Mouse (Mus musculus) kidney, postnatal 0 days (tissue): ENCODE data around the gene Ahdc1. TPM values are rescaled to one million over a fixed set of nuclear protein-coding genes. Genes with fewer than 3 reads are reported as not detected.

Experiments
- ATAC-seq: fragments of 200-750 bp; cut with Nextera tagmentation; replicated peaks from 2 replicates; pipeline ENCODE4 v1.8.0; 2017; ENCODE audit warnings: low read depth, moderate number of reproducible peaks, moderate TSS enrichment, moderate library complexity; ENCODE audit not compliant: low FRiP score
- DNase-seq: peaks from one replicate; pipeline ENCODE4 v3.0.0-alpha.2; 2016; ENCODE audit warnings: low spot score
- H3K27ac ChIP-seq: fragments of 300-500 bp; sonication (generic); 2 replicates; pipeline ENCODE4 v1.5.1; 2014; ENCODE audit warnings: mild to moderate bottlenecking
- H3K27me3 ChIP-seq: fragments of 300-500 bp; sonication (generic); 2 replicates; pipeline ENCODE4 v1.6.1; 2014; ENCODE audit warnings: low read length, mixed read lengths; ENCODE audit not compliant: insufficient read depth
- H3K36me3 ChIP-seq: fragments of 300-500 bp; sonication (generic); 2 replicates; pipeline ENCODE4 v1.6.1; 2014; ENCODE audit warnings: low read length, mixed read lengths; ENCODE audit not compliant: insufficient read depth
- H3K4me1 ChIP-seq: fragments of 300-500 bp; sonication (generic); replicated peaks from 2 replicates; pipeline ENCODE4 v1.6.1; 2014; ENCODE audit warnings: antibody characterized with exemption, low read length, mixed read lengths; ENCODE audit not compliant: insufficient read depth
- H3K4me2 ChIP-seq: fragments of 300-500 bp; sonication (generic); 2 replicates; pipeline ENCODE4 v1.6.1; 2014; ENCODE audit warnings: mild to moderate bottlenecking, low read length, moderate library complexity, mixed read lengths
- H3K4me3 ChIP-seq: fragments of 300-500 bp; sonication (generic); replicated peaks from 2 replicates; pipeline ENCODE4 v1.5.1; 2014; ENCODE audit warnings: low read depth, low read length
- H3K9ac ChIP-seq: fragments of 300-500 bp; sonication (generic); 2 replicates; pipeline ENCODE4 v1.6.1; 2014; ENCODE audit warnings: low read depth, low read length
- H3K9me3 ChIP-seq: fragments of 300-500 bp; sonication (generic); replicated peaks from 2 replicates; pipeline ENCODE4 v1.6.1; 2016; ENCODE audit warnings: low read length, inconsistent platforms, mixed read lengths
- CTCF ChIP-seq: IDR thresholded peaks from 2 replicates; pipeline ENCODE4 v1.5.1; 2016; ENCODE audit warnings: antibody characterized with exemption, low read depth, mild to moderate bottlenecking, moderate library complexity
- WGBS: fragments of 180-500 bp; shearing (Covaris S2); extraction: QIAGEN DNeasy Blood & Tissue Kit; methylation state at CpG from one replicate; pipeline ENCODE4 v1.1.7; 2014; 5-methylcytosine and 5-hydroxymethylcytosine counted together
- polyA plus RNA-seq: library from polyadenylated mRNA; unstranded; fragments of >200 nt; fragmentation: Nextera tagmentation; extraction: Ambion mirVana; gene quantifications from 2 replicates; pipeline ENCODE4 v1.2.1, GENCODE M21; 2015

Ahdc1 gene
- polyA plus RNA-seq, 1 experiment from 2014 or later: 6.4 TPM

DNA sequence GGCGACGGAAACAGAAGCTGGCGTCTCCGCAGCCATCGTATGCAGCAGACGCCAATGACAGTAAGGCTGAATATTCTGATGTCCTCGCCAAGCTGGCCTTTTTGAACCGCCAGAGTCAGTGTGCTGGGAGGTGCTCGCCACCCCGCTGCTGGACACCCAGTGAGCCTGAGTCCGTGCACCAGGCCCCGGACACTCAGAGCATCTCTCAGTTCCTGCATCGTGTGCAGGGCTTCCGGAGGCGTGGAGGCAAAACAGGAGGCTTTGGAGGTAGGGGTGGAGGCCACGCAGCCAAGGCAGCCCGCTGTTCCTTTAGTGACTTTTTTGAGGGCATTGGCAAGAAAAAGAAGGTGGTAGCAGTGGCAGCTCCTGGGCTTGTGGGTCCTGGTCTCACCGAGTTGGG lies 52.1 kb downstream of the Ahdc1 start:
- H3K9ac ChIP-seq: no peak overlapping the region
- H3K36me3 ChIP-seq: peaks cover 58% of the 10 kb centered on the region
- no peak overlapping the region for H3K4me3 ChIP-seq
- H3K27ac ChIP-seq: no peak overlapping the region; the same call in 1 of the 2 replicates
- DNase-seq (no peak), ATAC-seq (no peak)
- H3K4me2 ChIP-seq: no peak overlapping the region
- H3K27me3 ChIP-seq: no peaks in the 10 kb centered on the region
- TF ChIP-seq CTCF: no peak
- peaks cover under 1% of the 10 kb centered on the region for H3K4me1 ChIP-seq
- no peaks in the 10 kb centered on the region for H3K9me3 ChIP-seq
- WGBS: 94% methylated on average over 18 of the region's 18 CpGs

DNA sequence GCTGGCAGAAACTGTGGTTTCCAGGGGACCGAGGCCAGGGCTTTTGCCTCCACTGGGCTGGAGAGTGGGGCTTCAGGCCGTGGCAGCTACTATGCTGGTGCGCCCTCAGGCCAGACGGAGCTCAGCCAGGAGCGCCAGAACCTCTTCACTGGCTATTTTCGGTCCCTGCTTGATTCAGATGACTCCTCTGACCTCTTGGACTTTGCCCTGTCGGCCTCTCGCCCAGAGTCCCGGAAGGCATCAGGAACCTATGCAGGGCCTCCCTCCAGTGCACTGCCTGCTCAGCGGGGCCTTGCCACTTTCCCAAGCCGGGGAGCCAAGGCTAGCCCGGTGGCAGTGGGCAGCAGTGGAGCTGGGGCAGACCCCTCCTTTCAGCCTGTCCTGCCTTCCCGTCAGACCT lies 52.7 kb downstream of the Ahdc1 start:
- no peaks in the 10 kb centered on the region; the same call in 1 of the 2 replicates for H3K4me1 ChIP-seq
- no peak for DNase-seq
- peaks cover 58% of the 10 kb centered on the region for H3K36me3 ChIP-seq
- H3K27ac ChIP-seq: peak overlapping the region; percentile 13; the same call in 1 of the 2 replicates
- TF ChIP-seq CTCF: no peak
- H3K9me3 ChIP-seq: no peaks in the 10 kb centered on the region
- H3K4me3 ChIP-seq: no peak overlapping the region
- H3K4me2 ChIP-seq: no peak overlapping the region
- peak; percentile 54 for ATAC-seq
- H3K27me3 ChIP-seq: no peaks in the 10 kb centered on the region
- H3K9ac ChIP-seq: no peak overlapping the region
- 71% methylated on average over 13 of the region's 13 CpGs for WGBS

- no peaks in the 10 kb centered on the region for H3K4me1 ChIP-seq
- WGBS: 91% methylated on average over 19 of the region's 19 CpGs
- no peaks in the 10 kb centered on the region for H3K9me3 ChIP-seq
- no peak overlapping the region for H3K27ac ChIP-seq
- no peaks in the 10 kb centered on the region for H3K27me3 ChIP-seq
- TF ChIP-seq CTCF: no peak
- no peak overlapping the region for H3K4me2 ChIP-seq
- peaks cover 64% of the 10 kb centered on the region for H3K36me3 ChIP-seq
- DNase-seq: no peak
- H3K4me3 ChIP-seq: no peak overlapping the region
- ATAC-seq: no peak
- no peak overlapping the region for H3K9ac ChIP-seq
These were observed 53.7 kb downstream of the Ahdc1 start for GRCm38 (mm10) chr4:133064791-133065190.

- peak; percentile 48 for TF ChIP-seq CTCF
- no peaks in the 10 kb centered on the region for H3K27me3 ChIP-seq
- no peaks in the 10 kb centered on the region for H3K4me1 ChIP-seq
- H3K36me3 ChIP-seq: peaks cover 63% of the 10 kb centered on the region
- 91% methylated on average over 14 of the region's 14 CpGs for WGBS
- ATAC-seq (no peak), DNase-seq (no peak)
- no peak overlapping the region for H3K4me2 ChIP-seq
- H3K9ac ChIP-seq: no peak overlapping the region
- no peak overlapping the region for H3K27ac ChIP-seq
- no peaks in the 10 kb centered on the region for H3K9me3 ChIP-seq
- no peak overlapping the region for H3K4me3 ChIP-seq
These were observed 54.9 kb downstream of the Ahdc1 start for GRCm38 (mm10) chr4:133065894-133066386.

DNA sequence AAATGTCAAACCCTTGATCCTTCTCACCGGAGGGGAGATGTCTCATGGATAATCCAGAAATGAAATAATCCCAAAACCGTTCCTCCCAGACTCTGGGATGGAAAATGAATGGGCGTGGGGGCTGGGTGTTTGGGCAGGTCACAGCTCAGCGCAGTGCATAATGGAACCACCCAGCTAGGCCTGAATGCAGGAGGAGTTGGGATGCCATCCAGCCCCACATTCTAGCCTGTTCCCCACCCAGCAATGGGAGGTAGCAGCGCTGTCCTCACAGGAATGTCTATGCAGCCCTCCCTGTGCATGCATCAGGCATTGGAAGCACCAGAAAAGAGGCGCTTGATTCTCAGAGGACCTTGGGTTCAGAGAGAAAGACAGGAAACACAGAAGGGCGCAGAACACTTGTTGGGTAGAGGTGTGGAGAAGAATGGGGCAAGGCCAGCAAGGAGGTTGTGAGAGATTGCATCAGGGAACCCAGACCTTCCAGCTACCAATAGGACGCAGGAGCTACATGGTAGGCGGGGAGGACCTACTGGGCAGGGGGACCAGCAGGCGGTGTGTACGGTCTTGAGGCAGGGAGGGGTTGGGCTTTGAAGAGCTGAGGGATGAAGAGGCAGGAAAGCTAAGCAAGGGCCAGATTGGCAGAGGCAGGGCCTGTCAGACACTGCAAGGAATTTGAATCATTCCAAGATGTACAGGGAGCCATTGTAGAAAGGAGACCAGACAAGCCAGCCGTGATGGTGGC lies 57.5 kb downstream of the Ahdc1 start:
- Histone ChIP-seq H3K27ac (no peak overlapping the region), H3K9ac (no peak overlapping the region), H3K9me3 (no peaks in the 10 kb centered on the region), H3K4me3 (no peak overlapping the region), H3K4me2 (no peak overlapping the region), H3K36me3 (peaks cover 46% of the 10 kb centered on the region), H3K27me3 (no peaks in the 10 kb centered on the region), H3K4me1 (peaks cover 4% of the 10 kb centered on the region; the same call in 1 of the 2 replicates)
- no peak for TF ChIP-seq CTCF
- ATAC-seq (no peak), DNase-seq (no peak)
- 84% methylated on average over 12 of the region's 12 CpGs for WGBS

- Histone ChIP-seq H3K9me3 (no peaks in the 10 kb centered on the region), H3K27me3 (no peaks in the 10 kb centered on the region), H3K27ac (0 out of 2 replicates have a peak overlapping the region, but pooled peaks have one; percentile 27), H3K9ac (no peak overlapping the region), H3K4me3 (no peak overlapping the region), H3K36me3 (peaks cover 28% of the 10 kb centered on the region), H3K4me1 (peaks cover 14% of the 10 kb centered on the region), H3K4me2 (no peak overlapping the region)
- no peak for TF ChIP-seq CTCF
- WGBS: 69% methylated on average over 3 of the region's 3 CpGs
- ATAC-seq (no peak), DNase-seq (no peak)
These were observed 59.3 kb downstream of the Ahdc1 start for GRCm38 (mm10) chr4:133070388-133070787.
